Mouse (Mus musculus) lung, embryonic 14.5 days (tissue): ENCODE results near the gene Eif2d. TPM values are rescaled to one million over a fixed set of nuclear protein-coding genes. Genes with fewer than 3 reads are reported as not detected.

Experiments used
- ATAC-seq: fragments of 200-750 bp; cut with Nextera tagmentation; 2 replicates; pipeline ENCODE4 v1.8.0; 2017; ENCODE audit warnings: mild to moderate bottlenecking, moderate TSS enrichment, moderate library complexity; ENCODE audit not compliant: insufficient read depth
- DNase-seq: peaks from one replicate; pipeline ENCODE4 v3.0.0-alpha.2; 2015
- H3K27ac ChIP-seq: fragments of 300-500 bp; sonication (generic); 2 replicates; pipeline ENCODE4 v1.5.1; 2014; ENCODE audit warnings: low read depth, mild to moderate bottlenecking, moderate library complexity
- H3K27me3 ChIP-seq: fragments of 300-500 bp; sonication (generic); 2 replicates; pipeline ENCODE4 v1.6.1; 2014; ENCODE audit warnings: low read length, control low read depth; ENCODE audit not compliant: insufficient read depth
- H3K36me3 ChIP-seq: fragments of 300-500 bp; sonication (generic); 2 replicates; pipeline ENCODE4 v1.6.1; 2014; ENCODE audit warnings: control low read depth; ENCODE audit not compliant: insufficient read depth
- H3K4me1 ChIP-seq: fragments of 300-500 bp; sonication (generic); 2 replicates; pipeline ENCODE4 v1.6.1; 2014; ENCODE audit warnings: antibody characterized with exemption, control low read depth; ENCODE audit not compliant: insufficient read depth
- H3K4me2 ChIP-seq: fragments of 300-500 bp; sonication (generic); 2 replicates; pipeline ENCODE4 v1.6.1; 2014; ENCODE audit warnings: mild to moderate bottlenecking
- H3K4me3 ChIP-seq: fragments of 300-500 bp; sonication (generic); 2 replicates; pipeline ENCODE4 v1.5.1; 2014; ENCODE audit warnings: low read depth, low read length
- H3K9ac ChIP-seq: fragments of 300-500 bp; sonication (generic); 2 replicates; pipeline ENCODE4 v1.6.1; 2014
- H3K9me3 ChIP-seq: fragments of 300-500 bp; sonication (generic); 2 replicates; pipeline ENCODE4 v1.6.1; 2016; ENCODE audit warnings: low read depth, low read length, control low read depth
- CTCF ChIP-seq: IDR thresholded peaks from 2 replicates; pipeline ENCODE4 v1.5.1; 2016; ENCODE audit warnings: antibody characterized with exemption, low read depth
- WGBS: fragments of 180-500 bp; shearing (Covaris S2); extraction: QIAGEN DNeasy Blood & Tissue Kit; methylation state at CpG from one replicate; pipeline ENCODE4 v1.1.7; 2014; 5-methylcytosine and 5-hydroxymethylcytosine counted together
- polyA plus RNA-seq: library from polyadenylated mRNA; unstranded; fragments of >200 nt; fragmentation: Nextera tagmentation; extraction: Ambion mirVana; gene quantifications from 2 replicates; pipeline ENCODE4 v1.2.1, GENCODE M21; 2014

Eif2d gene
- polyA plus RNA-seq, 1 experiment from 2014 or later: 58.0 TPM

DNA sequence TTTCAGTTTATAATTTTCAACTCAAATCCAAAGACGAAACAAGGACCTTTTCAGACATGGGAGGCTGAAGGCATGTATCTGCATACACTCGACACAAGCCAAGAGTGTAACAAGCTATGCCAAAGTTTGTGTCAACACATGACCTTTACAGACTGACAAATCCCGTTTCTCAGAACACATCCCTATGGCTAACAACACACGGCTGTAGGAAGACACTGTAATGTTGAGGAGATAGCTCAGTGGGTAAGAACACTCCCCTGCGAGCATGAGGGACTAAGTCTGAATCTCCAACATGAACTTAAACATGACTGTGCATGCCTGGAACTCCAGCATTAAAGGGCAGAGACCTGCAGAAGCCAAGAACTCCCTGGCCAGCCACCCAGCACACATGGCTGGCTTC is 53.4 kb downstream of the Eif2d start:
- H3K27me3 ChIP-seq: no peaks in the 10 kb centered on the region
- no peak overlapping the region for H3K27ac ChIP-seq
- DNase-seq (no peak), ATAC-seq (no peak)
- H3K9ac ChIP-seq: no peak overlapping the region
- H3K4me3 ChIP-seq: no peak overlapping the region
- no peak for TF ChIP-seq CTCF
- H3K4me1 ChIP-seq: no peaks in the 10 kb centered on the region
- H3K36me3 ChIP-seq: no peaks in the 10 kb centered on the region
- H3K4me2 ChIP-seq: no peak overlapping the region
- 64% methylated on average over 5 of the region's 5 CpGs for WGBS
- no peaks in the 10 kb centered on the region for H3K9me3 ChIP-seq

DNA sequence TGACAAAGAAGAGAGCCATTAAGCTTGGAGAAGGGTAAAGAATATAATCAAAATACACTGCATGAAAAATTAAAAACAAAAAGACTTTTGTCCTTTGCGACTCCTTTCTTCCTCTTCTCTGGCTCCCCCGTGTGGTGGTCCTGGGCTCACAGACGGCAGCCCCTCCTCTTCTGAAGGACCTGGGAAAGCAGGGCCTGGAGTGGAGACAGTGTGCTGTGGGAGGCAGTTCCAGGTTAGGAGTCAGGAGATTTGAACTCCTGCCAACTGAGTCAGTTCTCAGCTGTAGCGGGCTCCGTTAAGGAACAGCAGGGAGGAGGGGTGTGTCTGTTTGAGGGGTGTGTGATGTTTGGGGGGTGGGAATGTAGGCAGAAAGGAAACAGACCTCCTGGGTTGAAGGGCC is 54.5 kb downstream of the Eif2d start:
- H3K27ac ChIP-seq: no peak overlapping the region
- TF ChIP-seq CTCF: peak; percentile 80
- DNase-seq (peak; percentile 86), ATAC-seq (peak; percentile 77; the same call in 1 of the 2 replicates)
- H3K9ac ChIP-seq: no peak overlapping the region
- H3K9me3 ChIP-seq: no peaks in the 10 kb centered on the region
- no peaks in the 10 kb centered on the region for H3K27me3 ChIP-seq
- no peak overlapping the region for H3K4me3 ChIP-seq
- H3K36me3 ChIP-seq: no peaks in the 10 kb centered on the region
- H3K4me2 ChIP-seq: no peak overlapping the region
- H3K4me1 ChIP-seq: no peaks in the 10 kb centered on the region
- WGBS: 4% methylated on average over 5 of the region's 5 CpGs

DNA sequence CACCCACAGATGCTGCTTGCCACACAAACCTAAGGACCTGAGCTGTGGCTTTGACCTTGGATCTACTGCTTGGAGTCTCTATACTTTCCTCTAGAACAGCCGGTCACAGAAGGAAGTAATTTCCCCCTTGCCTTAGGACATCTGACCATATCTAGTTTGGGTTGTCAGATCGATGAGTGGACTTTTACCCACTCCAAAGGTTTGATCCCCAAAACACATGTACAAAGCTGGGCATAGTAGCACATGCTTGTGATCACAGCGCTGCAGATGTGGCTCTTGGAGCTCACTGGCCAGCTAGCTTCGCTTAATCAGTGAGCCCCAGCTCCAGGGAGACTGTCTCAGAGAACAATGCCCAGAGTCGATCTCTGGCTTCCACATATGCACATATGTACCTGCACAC is 55.1 kb downstream of the Eif2d start:
- Histone ChIP-seq H3K9ac (no peak overlapping the region), H3K27me3 (no peaks in the 10 kb centered on the region), H3K4me3 (no peak overlapping the region), H3K27ac (no peak overlapping the region), H3K4me1 (peaks cover 3% of the 10 kb centered on the region; the same call in 1 of the 2 replicates), H3K4me2 (no peak overlapping the region), H3K36me3 (no peaks in the 10 kb centered on the region), H3K9me3 (no peaks in the 10 kb centered on the region)
- ATAC-seq: no peak
- WGBS: 88% methylated on average over 5 of the region's 5 CpGs
- TF ChIP-seq CTCF: no peak
- no peak for DNase-seq

GRCm38 (mm10) chr1:131208800-131209199 is 55.8 kb downstream of the Eif2d start:
- ATAC-seq: no peak
- H3K9me3 ChIP-seq: no peaks in the 10 kb centered on the region
- WGBS: 89% methylated on average over 6 of the region's 6 CpGs

GRCm38 (mm10) chr1:131209971-131210426 is 57.0 kb downstream of the Eif2d start:
- H3K9ac ChIP-seq: no peak overlapping the region; the same call in 1 of the 2 replicates
- H3K27ac ChIP-seq: no peak overlapping the region
- no peak for ATAC-seq
- peaks cover 6% of the 10 kb centered on the region; the same call in 1 of the 2 replicates for H3K4me1 ChIP-seq
- H3K4me2 ChIP-seq: no peak overlapping the region
- no peak for DNase-seq
- no peaks in the 10 kb centered on the region for H3K36me3 ChIP-seq
- WGBS: 74% methylated on average over 8 of the region's 8 CpGs
- no peak for TF ChIP-seq CTCF
- H3K27me3 ChIP-seq: no peaks in the 10 kb centered on the region
- H3K4me3 ChIP-seq: no peak overlapping the region
- no peaks in the 10 kb centered on the region for H3K9me3 ChIP-seq

More at GRCm38 (mm10) chr1:131208800-131209199, 55.8 kb downstream of the Eif2d start:
- no peaks in the 10 kb centered on the region for H3K27me3 ChIP-seq
- TF ChIP-seq CTCF: no peak
- H3K27ac ChIP-seq: no peak overlapping the region
- no peak overlapping the region for H3K9ac ChIP-seq
- no peak overlapping the region for H3K4me2 ChIP-seq
- H3K4me3 ChIP-seq: no peak overlapping the region
- no peaks in the 10 kb centered on the region for H3K36me3 ChIP-seq
- DNase-seq: no peak
- peaks cover 6% of the 10 kb centered on the region; the same call in 1 of the 2 replicates for H3K4me1 ChIP-seq

DNA sequence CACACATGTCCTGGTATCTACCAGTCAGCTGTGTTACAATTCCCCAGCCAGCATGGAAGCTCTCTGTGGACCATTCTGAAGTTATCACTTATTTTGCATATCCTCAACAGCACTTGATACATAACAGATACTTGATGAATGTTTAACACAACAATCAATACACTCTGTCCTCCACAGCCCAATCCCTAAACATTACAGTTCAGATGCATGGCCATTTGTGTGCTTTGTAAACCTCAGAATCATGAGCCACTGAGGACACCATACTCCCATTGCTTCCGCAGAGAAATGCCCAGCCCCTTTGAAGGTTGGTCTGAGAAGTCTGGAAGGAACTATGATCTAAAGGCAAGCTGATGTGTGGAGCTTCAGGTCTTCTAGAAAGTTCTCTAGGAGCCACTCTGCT is 58.7 kb downstream of the Eif2d start:
- TF ChIP-seq CTCF: no peak
- H3K9me3 ChIP-seq: no peaks in the 10 kb centered on the region
- ATAC-seq: no peak
- H3K4me2 ChIP-seq: no peak overlapping the region
- DNase-seq: no peak
- no peaks in the 10 kb centered on the region for H3K36me3 ChIP-seq
- no peak overlapping the region for H3K4me3 ChIP-seq
- H3K4me1 ChIP-seq: peaks cover 6% of the 10 kb centered on the region; the same call in 1 of the 2 replicates
- no peak overlapping the region for H3K9ac ChIP-seq
- H3K27ac ChIP-seq: no peak overlapping the region
- H3K27me3 ChIP-seq: no peaks in the 10 kb centered on the region
- WGBS: 94% methylated on average over 1 of the region's 1 CpGs

DNA sequence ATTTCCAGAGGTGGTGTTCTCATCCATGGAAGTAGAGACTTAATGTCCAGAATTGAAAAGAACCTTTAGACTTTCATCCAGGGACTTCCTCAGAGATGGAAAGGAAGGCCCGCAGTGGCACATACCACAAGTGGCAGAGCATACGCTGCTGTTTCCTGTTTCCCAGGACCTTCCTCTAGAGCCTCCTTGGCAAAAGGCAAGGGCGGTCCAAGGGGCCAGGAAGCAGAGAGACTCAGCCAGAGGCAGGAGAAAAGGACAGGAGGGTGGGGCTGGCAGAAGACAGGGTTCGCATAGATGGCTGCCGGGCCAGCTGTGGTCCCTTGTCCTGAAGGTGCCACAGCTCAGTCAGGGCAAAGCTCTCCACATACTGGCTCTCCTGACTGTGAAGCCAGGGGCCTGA is 60.0 kb downstream of the Eif2d start:
- Histone ChIP-seq H3K9me3 (no peaks in the 10 kb centered on the region), H3K4me2 (no peak overlapping the region), H3K27me3 (no peaks in the 10 kb centered on the region), H3K4me1 (peaks cover 6% of the 10 kb centered on the region; the same call in 1 of the 2 replicates), H3K27ac (0 out of 2 replicates have a peak overlapping the region, but pooled peaks have one; percentile 33), H3K4me3 (no peak overlapping the region), H3K9ac (no peak overlapping the region; the same call in 1 of the 2 replicates), H3K36me3 (no peaks in the 10 kb centered on the region)
- 0 out of 2 replicates have a peak, but pooled peaks have one; percentile 9 for ATAC-seq
- WGBS: 41% methylated on average over 5 of the region's 5 CpGs
- TF ChIP-seq CTCF: no peak
- peak; percentile 40 for DNase-seq
